Mouse (Mus musculus) left cerebral cortex, postnatal 36 days (tissue): ENCODE results near the gene Prl. TPM values are rescaled to one million over a fixed set of nuclear protein-coding genes. Genes with fewer than 3 reads are reported as not detected.
"Not testable (repeated sequence)": the region's sequence is repeated elsewhere in the genome, so short reads cannot be mapped to it uniquely, and the experiment has no call there.

Source experiments
- DNase-seq, 2 experiments: peaks; one replicate each; pipeline ENCODE4 v3.0.0; 2021 to 2022; ENCODE audit warnings: low spot score in 2 of 2, mixed read lengths in 1 of 2
- intact Hi-C: fragments of 180-260 bp; cut with DNase I; formaldehyde crosslinking; loops from one replicate; pipeline ENCODE4 v1.15.1; 2025
- total RNA-seq, 2 experiments: library from RNA; stranded (reverse); gene quantifications; 2 replicates each; pipeline ENCODE4 v1.2.3; 2021

Gene Prl
- not detected for total RNA-seq

DNA sequence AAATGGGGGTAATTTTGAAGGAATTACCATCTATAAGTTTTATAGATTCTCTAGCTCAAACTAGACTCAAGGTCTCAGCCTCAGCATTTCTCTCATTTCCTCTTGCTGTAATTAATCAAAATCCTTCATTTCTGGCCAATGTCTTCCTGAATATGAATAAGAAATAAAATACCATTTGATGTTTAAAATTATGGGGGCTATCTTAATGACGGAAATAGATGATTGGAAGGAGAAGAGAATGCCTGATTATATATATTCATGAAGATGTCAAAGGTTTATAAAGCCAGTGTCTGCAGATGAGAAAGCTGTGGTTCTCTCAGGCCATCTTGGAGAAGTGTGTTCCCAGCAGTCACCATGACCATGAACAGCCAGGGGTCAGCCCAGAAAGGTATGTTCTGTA lies at the start of gene Prl:
Gene Prl, plus strand, starts transcription at position 301 of the 400 bp plus-strand sequence.
- DNase-seq, result no peak
- intact Hi-C loops, result no loop called here

DNA sequence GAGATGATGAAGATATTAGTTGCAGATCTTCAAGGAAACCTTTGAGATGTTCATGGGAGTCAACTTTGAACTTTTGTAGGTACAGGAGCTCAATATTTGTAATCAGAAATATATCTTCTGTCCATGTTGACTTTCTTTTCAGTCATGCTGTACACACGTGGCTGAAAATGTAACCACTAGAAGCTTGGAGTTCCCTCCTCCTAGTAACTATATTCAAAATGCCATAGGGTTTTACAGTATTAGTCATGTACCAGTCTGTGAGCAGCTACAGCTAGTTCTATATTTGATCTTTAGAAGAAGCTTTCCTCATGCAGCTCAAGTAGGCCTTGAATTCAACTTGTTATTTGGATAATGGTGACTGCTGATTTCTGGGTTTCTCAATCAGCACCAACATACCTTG lies 30.8 kb upstream of the Prl start:
- no peak for DNase-seq
- intact Hi-C loops, result no loop called here

DNA sequence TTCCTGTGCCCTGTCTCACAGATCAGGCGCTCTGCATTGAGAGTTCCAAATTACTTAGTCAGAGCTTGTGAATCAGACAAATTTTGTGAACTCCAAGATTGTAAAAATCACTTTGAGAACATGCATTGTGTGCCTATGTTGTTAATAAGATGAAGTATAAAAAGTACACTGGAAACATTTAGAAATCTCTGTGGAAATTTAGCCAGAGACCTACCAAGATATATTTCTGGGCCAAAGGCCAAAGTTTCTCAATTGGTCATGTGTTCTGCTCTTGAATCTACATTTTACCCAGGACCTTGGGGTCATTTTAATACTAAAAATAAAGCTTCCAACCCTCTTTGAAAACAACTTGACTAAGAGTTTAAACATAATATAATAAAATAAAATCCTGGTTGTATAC lies 30.0 kb upstream of the Prl start:
- intact Hi-C loops, result no loop called here
- DNase-seq, result no peak

DNA sequence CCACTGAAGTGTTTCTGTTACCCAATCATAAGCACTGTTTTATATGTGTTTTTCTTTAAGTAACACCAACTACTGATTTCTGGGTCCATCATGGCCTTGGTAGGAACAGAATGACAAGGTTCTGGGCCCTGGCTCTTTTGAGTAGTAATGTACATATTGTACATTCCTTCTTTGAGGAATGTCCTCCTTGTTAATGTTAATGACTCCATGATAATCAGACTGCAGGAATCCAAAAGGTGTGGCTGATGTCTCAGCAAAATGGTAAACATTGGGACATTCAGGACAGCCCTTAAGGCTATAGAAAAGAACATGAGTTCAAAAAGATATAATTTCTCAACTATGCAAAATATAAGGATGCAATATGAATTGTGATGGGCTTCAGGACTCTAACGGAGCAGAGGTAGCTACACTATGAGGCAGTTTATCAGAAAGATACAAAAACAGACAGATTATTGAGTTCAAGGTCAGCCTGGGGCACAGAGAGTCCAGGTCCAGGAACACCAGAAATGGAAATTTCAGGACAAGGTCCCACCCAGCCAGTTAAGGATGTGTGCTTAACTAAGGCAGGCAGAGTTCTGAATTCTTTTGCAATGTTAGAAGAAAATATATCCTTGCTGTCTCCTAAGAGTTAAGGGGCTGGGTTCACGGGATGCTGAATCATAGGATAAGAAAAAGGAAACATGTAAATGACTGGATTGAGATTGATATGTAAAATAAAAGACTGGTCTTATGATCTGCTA lies 28.7 kb upstream of the Prl start:
- intact Hi-C loops, result no loop called here
- DNase-seq, result no peak

DNA sequence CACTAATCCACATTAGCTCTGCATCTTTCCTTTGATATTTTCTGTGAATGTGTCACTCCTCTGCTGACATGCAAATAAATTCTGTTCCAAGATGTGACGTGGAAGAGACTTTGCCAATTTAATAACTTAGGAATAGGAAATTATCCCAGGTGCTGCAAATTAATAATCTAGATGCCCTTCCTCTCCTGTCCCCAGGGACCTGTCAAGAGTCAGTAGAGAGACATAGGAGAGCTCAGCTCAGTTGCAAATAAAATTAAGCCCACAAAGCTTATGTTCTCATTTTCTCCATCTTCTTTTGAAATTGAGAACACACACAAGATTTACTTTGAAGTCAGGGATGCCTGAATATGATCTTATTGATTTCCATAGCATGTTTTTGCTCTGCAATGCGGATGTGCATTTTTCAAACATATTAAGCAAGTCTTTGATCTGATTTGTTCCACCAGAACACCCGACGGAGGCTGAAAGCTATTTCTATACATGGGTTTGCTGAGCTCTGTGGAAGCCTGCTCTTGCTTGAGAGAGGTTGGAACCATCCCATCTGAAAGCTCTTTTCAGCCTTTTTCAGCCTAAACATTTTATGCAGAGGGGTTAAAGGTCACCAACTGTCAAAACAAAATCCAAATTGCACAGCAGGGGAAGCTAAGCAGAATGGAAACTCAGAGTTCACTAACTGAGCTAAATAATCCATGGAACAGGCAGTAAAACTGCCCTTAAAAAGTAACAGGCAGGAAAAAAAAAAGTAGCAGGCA lies 26.1 kb upstream of the Prl start:
- intact Hi-C loops, result no loop called here
- no peak for DNase-seq

DNA sequence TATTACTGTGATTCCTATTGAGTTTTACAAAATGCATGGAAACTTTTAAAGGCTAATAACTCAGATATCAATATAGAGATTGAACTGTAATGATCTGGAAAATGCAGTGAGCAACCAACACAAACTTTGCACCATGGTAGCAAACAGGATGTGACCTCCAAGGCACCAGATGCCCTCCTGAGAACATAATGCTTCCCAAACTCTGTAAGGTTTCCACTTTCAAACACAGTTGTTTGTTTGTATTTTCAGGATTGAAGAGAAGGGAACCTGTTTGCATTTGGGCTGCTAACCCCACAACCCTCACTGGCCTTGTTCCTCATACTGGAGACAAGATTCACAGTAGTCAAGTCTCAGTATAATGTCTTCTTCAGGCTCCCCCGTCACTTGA lies 25.5 kb upstream of the Prl start:
- intact Hi-C loops, result no loop called here

DNA sequence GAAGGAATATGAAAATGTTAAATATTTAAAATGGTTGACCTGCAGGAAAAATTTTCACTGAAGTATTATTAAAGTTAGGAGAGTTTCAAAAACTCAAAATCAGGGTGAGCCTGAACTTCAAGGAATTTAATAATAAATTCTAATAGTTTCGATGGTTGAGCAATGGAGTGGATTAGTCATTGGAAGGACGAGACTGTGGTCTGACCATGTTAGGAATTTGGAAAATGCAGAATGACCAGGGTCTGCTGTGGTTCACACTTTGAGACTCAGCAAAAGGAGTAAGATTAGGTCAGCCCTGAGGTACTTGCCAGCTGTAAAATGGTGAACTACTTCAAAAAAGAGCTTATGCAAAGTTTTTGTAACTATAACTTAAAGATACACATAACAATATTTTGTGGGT lies 24.4 kb upstream of the Prl start:
- intact Hi-C loops, result no loop called here

More for the DNA sequence above, 25.5 kb upstream of the Prl start:
- no peak for DNase-seq

DNA sequence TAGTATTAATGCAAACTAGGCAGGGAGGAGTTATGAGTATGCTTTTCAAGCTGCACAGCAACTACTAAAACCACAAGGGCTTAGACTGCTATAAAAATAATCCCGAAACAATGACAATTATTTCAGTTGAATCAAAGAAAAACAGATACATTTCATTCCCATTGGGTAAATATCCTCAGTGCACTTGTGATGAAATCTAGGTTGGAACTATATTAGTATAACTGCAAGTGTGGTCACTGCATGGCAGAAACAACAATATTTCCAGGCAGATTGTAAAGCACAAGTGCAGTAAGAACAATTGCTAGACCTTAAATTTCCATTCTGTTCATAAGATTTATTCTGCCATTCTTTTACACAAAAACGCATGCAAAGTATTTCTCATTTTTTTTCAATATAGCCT lies 15.2 kb upstream of the Prl start:
- DNase-seq, result no peak
- intact Hi-C loops, result no loop called here

More for the DNA sequence above, 24.4 kb upstream of the Prl start:
- no peak for DNase-seq

DNA sequence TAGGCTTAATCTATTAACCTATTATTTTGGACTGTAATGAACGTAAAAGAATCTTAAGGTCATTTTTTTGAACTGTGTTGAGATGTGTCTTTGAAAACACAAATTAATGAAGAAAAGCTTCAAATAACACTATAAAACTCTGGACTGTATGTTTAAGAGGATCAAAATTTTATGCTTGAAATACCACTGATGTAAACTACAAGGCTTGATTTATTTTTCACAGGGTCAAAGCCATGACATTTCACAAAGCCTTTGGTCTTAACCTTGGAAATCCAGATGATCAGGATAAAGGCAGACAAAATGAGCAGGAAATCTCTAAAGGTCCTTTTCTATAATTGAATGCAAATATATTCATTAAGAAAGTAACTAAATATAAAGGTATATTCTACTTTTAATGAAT lies 14.0 kb upstream of the Prl start:
- DNase-seq, result no peak
- intact Hi-C loops, result no loop called here

DNA sequence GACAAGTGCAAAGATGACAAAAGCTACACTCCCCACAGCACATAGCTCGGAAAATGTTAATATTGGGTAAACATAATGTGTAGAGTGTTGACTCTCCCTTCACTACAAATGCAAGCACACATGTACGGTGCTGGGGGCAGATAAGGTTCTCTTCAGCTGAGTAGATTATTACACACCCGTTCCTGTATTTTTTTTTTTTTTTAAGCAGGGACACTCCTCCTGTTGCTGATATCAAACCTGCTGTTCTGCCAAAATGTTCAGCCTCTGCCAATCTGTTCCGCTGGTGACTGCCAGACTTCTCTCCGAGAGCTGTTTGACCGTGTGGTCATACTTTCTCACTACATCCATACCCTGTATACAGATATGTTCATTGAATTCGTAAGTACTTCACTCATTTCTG lies 1.8 kb downstream of the Prl start:
- intact Hi-C loops, result no loop called here

DNA sequence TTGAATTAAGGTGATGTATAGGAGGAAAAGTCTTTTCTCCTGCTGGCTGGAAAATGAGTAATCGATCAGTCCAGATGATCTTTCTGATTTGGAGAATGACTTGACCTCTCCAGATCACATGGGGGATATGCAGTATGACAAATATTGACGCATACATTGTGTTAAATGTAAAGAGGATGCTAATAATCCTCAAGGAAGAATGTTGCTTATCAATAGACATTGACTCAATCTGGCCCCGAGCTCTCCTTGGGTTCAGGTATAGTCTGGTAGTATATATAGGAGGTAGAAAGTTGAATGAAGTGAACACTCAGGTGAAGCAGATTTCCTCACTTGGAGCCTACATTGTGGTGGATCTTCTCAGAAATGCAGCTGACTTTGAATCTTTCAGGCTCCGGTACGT lies 36.5 kb downstream of the Prl start, which contains the start of gene Prl3d1:
Gene Prl3d1, plus strand, starts transcription at position 301 of the 400 bp plus-strand sequence.
- DNase-seq, intact Hi-C loops: not testable (repeated sequence)

More for the DNA sequence above, 1.8 kb downstream of the Prl start:
- DNase-seq, result no peak

Other genes with a start within 250 kb of the Prl start
- not detected for gene Prl3d1, start 36.6 kb downstream of the Prl start, total RNA-seq
- gene Prl3d2, start 64.1 kb downstream of the Prl start, total RNA-seq, result not detected
- not detected for gene Prl3d3, start 99.2 kb downstream of the Prl start, total RNA-seq
- not detected for gene Prl3c1, start 139.1 kb downstream of the Prl start, total RNA-seq
- gene Prl3b1, start 184.3 kb downstream of the Prl start, total RNA-seq, result not detected
- not detected for gene Prl3a1, start 201.9 kb downstream of the Prl start, total RNA-seq